Mouse (Mus musculus): ENCODE data around the gene Atp1a1. TPM values are rescaled to one million over a fixed set of nuclear protein-coding genes. Genes with fewer than 3 reads are reported as not detected.

The Atp1a1 gene
- total RNA-seq, 2 experiments from 2014 or later = 59.0 to 119 TPM

DNA sequence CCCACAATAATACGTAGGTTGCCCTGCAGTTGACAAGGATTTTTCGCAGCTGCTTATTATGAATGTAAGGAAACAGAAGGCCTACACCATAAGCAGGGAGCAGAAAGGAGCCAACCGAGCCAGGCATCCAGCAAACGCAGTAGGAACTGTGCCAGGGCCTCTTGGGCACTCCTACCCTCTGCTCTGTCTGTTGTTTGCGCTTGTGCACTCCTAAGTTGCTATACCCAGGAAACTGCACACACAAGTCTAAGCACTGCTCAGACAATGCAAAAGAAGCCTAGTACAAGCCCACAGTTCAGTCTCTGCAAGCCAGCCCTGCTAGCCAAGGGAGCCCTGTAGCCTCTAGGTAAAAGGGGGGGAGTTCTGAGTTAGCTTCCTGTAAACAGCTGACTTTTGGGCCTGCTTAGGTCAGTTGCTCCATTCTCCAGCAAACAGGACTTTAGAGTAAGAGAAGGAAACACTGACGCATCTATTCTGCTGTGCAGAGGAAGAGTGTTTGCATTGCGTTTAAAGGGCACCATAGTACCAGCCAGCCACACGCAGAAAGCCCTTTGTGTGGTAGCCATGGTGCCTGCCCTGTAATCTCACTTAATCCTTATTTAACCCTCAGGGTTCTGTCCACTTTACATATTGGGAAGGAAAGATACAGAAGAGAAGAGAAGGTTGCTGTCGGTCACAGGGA is 43.5 kb downstream of the Atp1a1 start:
- no peak for DNase-seq (ENCODE audit: low spot score)

DNA sequence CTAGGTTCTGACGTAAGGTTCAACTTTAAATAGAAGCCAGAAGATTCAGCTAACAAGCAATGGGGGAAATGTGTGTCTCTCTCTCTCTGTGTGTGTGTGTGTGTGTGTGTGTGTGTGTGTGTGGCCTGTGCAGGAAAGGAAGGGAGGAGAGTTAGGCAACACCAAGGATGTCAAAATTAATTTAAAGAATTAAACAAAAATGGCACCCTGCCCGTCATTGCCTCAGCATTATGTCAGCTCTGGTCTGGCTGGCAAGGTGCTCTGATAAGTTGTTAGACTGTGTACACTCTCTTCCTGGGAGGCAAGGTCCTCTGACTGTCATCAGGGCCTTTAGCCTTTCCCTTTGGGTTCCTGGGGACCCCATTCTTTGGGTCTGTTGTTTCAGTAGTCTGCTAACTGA is 47.8 kb downstream of the Atp1a1 start:
- DNase-seq (ENCODE audit: low spot score) = no peak

DNA sequence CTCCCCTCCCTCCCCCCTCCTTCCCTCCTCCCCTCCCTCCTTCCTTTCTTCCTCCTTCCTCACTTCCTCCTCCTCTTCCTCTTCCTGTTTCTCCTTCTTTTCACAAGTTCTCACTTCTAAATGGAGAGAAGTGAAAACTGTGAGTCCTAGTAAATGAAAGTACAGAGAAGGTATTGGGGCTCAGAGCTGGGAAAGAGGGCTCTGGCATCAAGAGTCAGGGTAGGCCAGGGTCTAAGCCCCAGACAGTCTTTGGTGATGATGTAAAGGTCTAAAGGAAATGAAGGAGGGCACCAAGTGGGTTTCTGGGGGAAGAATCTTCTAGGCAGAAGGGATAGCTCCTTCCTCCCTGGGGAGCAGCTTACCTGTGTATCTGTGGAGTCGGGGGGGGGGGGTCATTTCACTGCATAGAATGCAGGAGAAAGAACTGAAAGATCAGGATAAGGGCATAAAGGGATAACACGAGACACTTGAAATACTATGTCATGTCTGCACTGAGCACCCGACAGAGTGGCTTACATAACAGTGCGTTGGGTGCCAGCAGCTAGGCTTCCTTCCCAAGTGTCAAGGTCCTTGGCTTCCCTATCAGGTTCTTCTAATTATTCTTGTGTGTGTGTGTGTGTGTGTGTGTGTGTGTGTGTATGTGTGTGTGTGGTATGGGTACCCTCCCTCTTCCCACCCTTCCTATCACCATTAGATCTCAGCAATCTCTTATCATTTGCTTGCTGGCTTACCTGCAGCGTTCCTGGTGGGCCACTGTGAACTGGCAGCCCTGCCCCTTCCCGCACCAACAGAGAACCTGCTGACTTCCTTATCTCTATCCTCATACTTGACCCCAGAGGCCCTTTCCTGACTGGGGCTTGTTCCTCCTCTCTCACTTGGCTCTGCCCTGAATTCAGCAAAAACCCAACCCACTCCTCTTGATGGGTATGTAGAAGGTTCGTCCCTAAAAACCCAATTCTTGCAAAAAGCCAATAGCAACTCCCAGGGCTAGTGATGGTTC is 51.6 kb downstream of the Atp1a1 start:
- DNase-seq (ENCODE audit: low spot score) = peak; percentile 22

DNA sequence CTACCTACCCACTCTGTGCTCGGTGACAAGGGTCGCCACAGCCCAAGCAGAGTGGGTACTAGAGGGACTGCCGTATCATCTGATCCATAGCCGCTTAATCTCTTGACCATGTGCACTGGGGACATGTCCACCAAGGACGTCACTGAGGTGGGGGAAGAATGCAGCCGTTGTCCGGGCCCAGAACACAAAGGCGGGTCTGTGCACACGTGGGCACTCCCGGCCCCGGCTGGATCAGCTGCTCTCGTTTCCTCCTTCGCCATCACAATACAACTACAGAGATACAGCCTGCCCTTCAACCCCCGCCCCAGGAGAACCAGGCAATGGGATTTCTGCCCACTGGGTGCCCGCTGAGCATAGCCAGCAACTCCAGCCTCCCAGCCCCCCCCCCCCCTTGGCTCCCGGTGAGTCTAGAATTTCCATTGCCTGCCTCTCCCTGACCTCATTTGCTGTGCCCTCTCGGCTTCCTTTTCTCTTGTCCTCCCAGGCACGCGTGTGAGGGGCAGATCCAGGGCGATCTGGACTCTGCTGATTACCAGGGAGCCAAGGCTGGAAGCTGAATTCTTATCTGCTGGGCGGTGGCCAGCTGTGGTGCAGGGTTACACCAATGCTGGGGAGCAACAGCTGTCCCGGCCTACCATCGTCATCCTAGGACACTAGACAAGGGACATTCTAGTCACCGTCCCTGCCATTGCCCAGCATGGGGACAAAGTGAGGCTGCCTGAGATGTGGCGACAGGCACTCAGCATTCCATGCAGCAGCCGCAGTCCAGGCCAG is 52.8 kb downstream of the Atp1a1 start:
- DNase-seq (ENCODE audit: low spot score) = peak; percentile 61

DNA sequence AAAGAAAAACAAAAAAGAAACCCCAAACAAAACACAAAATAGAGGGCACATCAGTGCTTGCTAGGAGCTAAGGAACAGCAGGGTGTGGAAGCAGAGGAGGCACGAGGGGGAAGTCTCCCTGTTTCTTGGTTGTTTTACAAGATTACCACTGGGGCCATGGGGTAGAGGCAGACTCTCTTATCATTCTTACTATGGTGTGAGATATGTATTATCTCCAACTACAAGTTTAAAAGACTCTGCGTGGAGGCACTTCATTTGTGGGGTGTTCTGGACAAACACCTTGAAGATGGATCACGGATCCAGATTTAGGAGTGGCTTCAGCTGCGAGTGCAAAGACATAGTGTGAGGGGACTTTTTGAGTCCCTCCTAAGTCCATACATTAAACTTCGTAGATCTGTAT is 54.7 kb downstream of the Atp1a1 start:
- DNase-seq (ENCODE audit: low spot score) = no peak

DNA sequence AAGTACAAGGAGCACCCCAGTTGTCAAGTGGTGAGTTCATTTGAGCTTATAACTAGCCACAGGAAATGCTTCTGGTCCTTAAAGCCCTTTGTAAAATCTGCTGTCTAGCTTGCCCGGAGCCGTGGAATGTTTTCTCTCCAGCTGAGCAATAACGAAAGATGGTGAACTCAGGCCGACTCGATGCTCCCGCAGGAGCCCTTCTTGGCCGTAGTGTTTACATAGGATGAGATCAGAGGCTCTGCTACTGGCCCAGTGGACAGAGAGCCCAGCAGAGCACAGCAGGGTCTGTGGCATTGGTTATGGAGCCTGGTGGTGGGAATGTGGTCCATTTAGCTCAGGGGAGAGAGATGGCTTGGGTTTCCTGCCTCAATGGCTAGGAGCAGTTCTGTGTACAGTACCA is 60.4 kb downstream of the Atp1a1 start:
- no peak for DNase-seq (ENCODE audit: low spot score)

DNA sequence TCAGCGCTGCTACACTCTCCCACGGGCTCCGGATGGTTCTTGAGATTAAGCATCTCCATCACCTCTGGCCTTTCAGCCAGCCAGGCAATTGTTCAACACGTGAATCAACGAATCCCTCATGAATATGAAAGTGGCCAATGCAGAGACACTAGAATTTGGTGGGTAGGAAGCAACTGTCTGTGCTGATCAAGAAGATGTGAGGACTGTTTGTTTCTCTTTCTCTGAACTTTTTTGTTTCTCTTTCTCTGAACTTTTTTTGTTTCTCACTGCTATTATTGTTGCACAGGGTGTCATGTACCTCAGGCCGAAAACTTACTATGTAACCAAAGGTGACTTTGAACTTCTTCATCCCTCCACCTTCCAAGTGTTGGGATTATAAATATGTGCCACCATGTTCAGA is 62.9 kb downstream of the Atp1a1 start:
- no peak for DNase-seq (ENCODE audit: low spot score)

DNA sequence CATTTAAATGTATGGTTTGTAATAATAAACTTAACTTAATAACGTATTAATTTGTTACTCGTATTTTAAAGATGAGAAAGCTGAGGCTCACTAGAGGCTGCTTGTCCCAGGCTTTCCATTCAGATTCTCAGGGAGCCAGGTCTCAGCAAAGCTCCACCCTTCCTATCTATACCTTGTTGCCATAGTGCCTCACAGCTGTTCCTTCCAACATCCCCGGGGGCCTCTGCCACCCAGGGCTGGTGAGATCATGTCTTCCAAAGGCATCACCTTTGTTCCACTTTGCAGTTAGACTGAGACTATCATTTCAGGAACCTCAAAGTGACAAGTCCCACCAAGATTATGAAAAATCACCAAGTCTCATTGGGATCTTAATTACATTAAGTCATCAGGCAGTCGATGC is 63.9 kb downstream of the Atp1a1 start:
- DNase-seq (ENCODE audit: low spot score) = no peak

DNA sequence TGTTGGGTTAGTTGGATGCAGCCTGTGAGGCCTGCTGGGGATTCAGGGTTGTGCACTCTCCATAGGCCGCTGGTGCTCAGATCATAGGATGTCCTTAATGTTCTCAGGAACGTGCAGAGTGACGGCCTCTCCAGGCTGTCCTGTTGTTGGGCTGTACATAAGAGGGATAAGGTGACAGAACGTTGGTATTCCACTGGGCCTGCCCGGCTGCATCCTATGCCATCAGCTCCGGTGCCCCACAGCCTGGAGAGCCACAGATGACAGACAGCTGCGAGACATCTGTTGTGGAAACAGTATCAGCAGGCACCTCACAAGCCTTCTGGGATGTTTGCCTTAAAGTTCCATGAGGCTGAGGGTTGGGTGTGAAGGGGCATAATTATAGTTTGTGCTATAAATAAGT is 68.2 kb downstream of the Atp1a1 start:
- DNase-seq (ENCODE audit: low spot score) = peak; percentile 77

DNA sequence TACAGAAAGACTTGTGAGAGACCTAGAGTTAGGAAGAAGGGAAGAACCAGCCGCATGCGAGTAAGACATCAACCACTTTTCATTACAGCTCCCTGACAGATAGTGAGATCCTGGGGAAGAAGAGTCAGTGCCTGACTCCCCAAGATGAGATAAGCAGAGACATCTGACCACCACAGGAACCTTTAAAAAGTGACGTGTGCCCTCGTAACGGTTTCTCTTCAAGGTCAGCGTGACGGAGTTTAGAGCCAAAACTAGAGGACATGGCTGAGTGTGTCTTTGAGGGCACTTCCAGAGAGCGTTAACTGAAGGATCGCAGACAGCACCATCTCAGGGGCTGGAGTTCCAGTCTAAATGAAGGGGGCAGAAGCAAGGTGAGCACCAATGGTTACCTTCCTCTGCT is 70.2 kb downstream of the Atp1a1 start:
- no peak for DNase-seq (ENCODE audit: low spot score)

DNA sequence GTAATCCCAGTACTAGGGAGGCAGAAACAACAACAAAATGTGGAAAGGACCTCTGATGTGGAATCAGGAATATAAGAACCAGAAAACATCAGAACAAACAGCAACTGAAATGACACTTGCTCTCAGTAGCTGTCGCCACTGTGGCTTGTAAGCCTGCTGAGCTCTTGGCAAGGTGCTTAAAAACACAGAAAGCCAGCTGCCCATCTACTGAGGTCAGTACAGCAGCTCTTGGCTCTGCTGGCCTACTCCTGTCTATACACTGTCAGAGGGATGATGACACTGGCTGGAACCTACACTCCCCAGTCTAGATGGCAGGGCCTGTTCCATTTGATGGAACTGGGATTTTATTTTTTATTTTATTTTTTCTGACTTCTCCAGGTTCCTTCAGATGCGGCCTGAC is 71.1 kb downstream of the Atp1a1 start:
- no peak for DNase-seq (ENCODE audit: low spot score)

DNA sequence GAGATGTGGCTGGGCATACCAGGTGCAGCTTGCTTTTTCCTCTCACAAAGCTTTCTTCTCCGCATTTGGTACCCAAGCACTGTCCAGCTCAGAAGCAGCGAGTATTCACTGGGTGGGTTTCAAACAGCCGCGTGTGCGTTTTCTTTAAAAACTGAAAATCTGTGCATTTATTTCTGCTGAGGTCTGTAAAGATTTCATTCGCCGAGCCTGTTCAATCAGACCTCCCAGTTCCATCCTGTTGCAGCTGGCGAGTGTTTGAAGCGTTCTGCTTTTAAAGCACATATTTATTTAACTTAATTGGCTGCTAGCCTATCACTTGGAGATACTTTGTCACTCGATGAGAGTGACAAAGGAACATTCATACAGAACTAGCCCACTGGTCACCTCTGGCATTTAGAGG is 73.6 kb downstream of the Atp1a1 start:
- no peak for DNase-seq (ENCODE audit: low spot score)

DNA sequence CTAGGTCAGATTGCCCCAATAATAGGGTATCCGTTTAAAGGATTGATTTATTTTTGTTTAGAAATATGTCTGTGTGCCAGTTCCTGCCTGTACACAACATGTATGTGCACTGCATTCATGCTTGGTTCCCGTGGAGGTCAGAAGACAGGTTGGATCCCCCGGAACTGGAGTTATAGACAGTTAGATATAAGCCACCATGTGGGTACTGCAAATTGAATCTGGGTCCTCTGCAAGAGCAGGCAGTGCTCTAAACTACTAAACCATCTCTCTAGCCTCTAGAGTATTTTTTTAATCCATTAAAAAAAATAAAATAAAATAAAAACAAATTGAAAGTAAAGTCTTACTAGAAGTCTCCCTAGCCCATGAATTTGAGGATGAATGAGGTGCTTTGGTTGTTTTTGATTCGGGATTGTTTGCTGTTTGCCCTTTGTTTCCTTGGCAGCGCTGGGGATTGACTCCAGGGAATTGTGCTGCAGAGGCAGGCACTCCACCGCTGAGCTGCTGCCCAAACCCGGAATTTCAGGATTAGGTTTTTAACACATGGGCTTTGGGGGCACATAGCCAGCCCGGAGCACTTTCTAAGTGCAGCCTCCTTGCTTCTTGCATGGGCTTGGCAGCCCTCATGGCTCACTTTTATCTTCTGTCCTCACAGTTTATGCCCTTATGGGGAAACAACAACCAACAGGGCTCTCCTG is 75.4 kb downstream of the Atp1a1 start:
- DNase-seq (ENCODE audit: low spot score) = no peak

DNA sequence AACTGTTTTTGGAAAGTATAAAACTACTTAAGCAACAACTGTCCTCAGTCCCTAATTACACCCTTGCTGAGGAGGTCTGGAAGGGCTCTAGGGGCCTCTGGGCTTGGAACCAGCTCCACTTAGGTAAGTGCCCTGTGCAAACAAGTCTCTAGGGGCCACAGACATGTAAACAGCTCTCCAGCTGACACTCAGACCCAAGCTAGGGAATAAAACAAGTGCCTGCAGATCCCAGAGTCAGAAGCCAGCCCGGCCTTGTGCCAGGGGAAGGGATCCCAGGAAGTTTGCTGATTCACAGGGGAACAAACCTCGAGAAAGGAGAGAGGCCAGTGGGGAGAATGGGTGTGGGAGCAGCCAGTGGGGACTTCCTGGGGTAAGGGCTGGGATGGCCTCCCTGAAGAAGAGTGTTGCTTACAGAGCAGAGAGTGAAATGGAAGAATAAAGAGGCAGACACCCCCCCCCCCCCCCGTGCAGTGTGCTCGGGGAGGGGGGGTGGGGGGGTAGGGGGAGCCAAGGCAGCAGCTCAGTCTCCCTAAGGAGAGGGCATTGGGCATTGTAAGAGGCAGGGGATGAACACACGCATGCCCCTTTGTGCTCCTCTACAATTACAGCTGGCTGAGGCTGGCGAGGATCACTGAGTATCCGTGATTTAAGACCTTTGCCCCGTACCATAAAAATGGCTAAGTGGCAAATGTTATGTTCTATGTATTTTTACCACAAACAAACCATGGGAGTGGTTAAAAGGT is 76.2 kb downstream of the Atp1a1 start:
- DNase-seq (ENCODE audit: low spot score) = no peak

DNA sequence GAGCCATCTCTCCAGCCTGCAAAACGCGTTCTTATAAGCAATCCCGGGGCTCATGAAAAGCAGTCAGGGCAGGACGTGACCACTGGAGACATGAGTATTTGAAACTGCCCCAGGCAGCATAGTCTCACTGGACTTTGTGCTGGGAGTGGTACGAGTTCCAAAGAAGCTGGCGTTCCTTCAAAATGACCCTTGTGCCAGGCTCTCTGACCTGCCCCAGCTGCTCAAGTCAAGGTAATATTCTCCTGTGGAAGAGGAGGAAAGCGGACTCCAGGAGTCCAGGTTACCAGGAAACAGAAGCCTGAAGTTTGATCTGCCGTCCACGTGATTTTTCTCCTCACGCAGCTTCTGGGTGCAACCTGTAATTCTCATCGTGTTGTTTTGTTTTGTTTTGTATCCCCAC is 77.9 kb downstream of the Atp1a1 start:
- no peak for DNase-seq (ENCODE audit: low spot score)

Other genes with a start within 250 kb of the Atp1a1 start
- 1 to 10 TPM; 2.9 to 3.7 TPM for gene Igsf3, start 227.6 kb downstream of the Atp1a1 start, total RNA-seq (2021)
- not detected for gene Mab21l3, start 244.3 kb upstream of the Atp1a1 start, total RNA-seq (2021)

Data from gastrocnemius, adult 18-20 months (tissue).